Mouse (Mus musculus) forebrain, embryonic 11.5 days (tissue): ENCODE measurements around the gene Nod1. TPM values are rescaled to one million over a fixed set of nuclear protein-coding genes. Genes with fewer than 3 reads are reported as not detected.

Experiments
- ATAC-seq: fragments of 200-750 bp; cut with Nextera tagmentation; replicated peaks from 2 replicates; pipeline ENCODE4 v1.8.0; 2017; ENCODE audit warnings: moderate TSS enrichment; ENCODE audit not compliant: low FRiP score
- DNase-seq: peaks from one replicate; pipeline ENCODE4 v3.0.0-alpha.2; 2017; ENCODE audit warnings: low spot score
- H3K27ac ChIP-seq: fragments of 300-500 bp; sonication (generic); 2 replicates; pipeline ENCODE4 v1.5.1; 2014; ENCODE audit warnings: low read depth, low read length
- H3K27me3 ChIP-seq: fragments of 300-500 bp; sonication (generic); 2 replicates; pipeline ENCODE4 v1.6.1; 2014; ENCODE audit warnings: mild to moderate bottlenecking, low read length, mixed read lengths; ENCODE audit not compliant: control insufficient read depth, insufficient read depth
- H3K36me3 ChIP-seq: fragments of 300-500 bp; sonication (generic); 2 replicates; pipeline ENCODE4 v1.6.1; 2014; ENCODE audit warnings: mild to moderate bottlenecking, low read length, moderate library complexity, mixed read lengths; ENCODE audit not compliant: control insufficient read depth, insufficient read depth
- H3K4me1 ChIP-seq: fragments of 300-500 bp; sonication (generic); replicated peaks from 2 replicates; pipeline ENCODE4 v1.6.1; 2014; ENCODE audit warnings: low read length, mixed read lengths; ENCODE audit not compliant: control insufficient read depth, insufficient read depth
- H3K4me2 ChIP-seq: fragments of 300-500 bp; sonication (generic); 2 replicates; pipeline ENCODE4 v1.6.1; 2014; ENCODE audit warnings: low read depth, mild to moderate bottlenecking, low read length, moderate library complexity, mixed read lengths; ENCODE audit not compliant: severe bottlenecking
- H3K4me3 ChIP-seq: fragments of 300-500 bp; sonication (generic); 2 replicates; pipeline ENCODE4 v1.5.1; 2014; ENCODE audit warnings: low read depth, low read length
- H3K9ac ChIP-seq: fragments of 300-500 bp; sonication (generic); 2 replicates; pipeline ENCODE4 v1.6.1; 2014; ENCODE audit warnings: low read length
- H3K9me3 ChIP-seq: fragments of 300-500 bp; sonication (generic); 2 replicates; pipeline ENCODE4 v1.6.1; 2016; ENCODE audit warnings: low read length, mixed read lengths; ENCODE audit not compliant: control insufficient read depth
- WGBS: fragments of 180-500 bp; shearing (Covaris S2); extraction: QIAGEN DNeasy Blood & Tissue Kit; methylation state at CpG from one replicate; pipeline ENCODE4 v1.1.7; 2014; 5-methylcytosine and 5-hydroxymethylcytosine counted together
- polyA plus RNA-seq: library from polyadenylated mRNA; unstranded; fragments of >200 nt; fragmentation: Nextera tagmentation; extraction: Ambion mirVana; gene quantifications from 2 replicates; pipeline ENCODE4 v1.2.1, GENCODE M21; 2014

Nod1 gene
- polyA plus RNA-seq, result 2.0 TPM in 2 replicates

DNA sequence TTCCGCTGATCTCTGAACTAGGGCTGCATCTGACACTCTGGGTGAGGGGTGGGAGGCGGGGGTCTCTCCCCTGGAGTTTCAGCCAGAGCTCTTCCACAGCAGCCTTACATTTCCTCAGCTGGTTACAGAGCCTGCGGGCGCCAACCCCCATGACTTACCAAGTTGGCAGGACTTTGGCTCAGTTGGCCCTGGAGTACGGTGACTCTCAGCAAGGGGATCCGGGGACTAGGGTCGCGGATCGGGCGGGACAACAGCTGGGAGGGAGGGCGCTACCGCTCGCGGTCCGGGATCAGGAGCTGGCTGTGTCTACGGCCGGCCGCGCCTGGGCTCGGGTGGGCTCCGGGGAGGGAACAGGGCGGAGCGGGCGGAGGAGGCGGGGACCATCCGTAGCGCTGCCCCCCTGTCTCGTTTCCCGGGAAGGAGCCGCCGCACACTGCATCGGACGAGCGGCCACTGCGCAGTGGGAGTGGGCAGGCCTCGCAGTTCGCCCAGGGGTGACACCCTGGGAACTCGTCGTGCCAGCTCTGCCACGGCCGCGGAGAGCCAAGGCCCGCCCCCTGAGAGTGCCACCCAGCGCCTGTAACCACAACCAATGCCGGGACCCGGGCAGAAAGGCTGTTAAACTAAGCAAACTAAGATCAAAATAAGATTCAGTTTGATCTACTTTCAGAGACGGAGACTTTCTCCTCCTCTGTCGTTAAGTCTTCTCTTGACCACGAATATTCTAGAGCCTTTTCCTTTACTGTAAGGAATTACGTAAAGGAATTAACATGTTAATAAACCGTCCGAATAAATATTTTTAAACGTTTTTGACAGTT lies at the start of gene Nod1:
Gene Nod1 (minus strand): TSS at position 502 of the 818 bp plus-strand sequence.
- Histone ChIP-seq H3K27ac (no peak within 1 kb of the TSS), H3K4me3 (peak within 1 kb of the TSS; percentile 51), H3K36me3 (no peaks in the 10 kb centered on the region), H3K27me3 (peaks cover 9% of the 10 kb centered on the region; the same call in 1 of the 2 replicates), H3K4me1 (no peaks in the 10 kb centered on the region; the same call in 1 of the 2 replicates), H3K4me2 (peak within 1 kb of the TSS; percentile 88), H3K9me3 (no peaks in the 10 kb centered on the region), H3K9ac (peak within 1 kb of the TSS; percentile 61)
- ATAC-seq (peak; percentile 72), DNase-seq (peak; percentile 78)
- WGBS, result 1% methylated on average over 53 of the region's 53 CpGs

DNA sequence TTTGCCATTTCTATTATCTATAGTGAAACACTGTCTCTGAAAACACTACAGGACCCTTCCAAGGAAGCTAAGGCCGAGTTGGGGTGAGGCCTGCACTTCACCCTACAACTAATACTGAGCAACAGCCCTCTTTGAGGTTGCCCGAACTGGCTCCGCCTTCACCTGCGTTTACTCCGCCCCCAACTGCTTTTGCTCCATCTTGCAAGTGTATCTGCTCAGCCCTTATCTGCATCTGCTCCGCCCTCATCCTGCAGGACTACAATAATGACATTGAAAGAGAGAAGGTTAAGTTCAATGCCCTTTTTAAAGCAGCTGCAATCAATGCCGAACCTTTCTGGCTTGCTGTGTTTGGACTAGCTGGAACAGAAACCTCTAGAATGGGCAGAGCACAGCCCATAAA lies 49.4 kb upstream of the Nod1 start:
- DNase-seq (no peak), ATAC-seq (no peak)
- no peak overlapping the region for H3K4me3 ChIP-seq
- H3K27me3 ChIP-seq, result no peaks in the 10 kb centered on the region
- no peaks in the 10 kb centered on the region for H3K36me3 ChIP-seq
- 83% methylated on average over 7 of the region's 7 CpGs for WGBS
- H3K4me2 ChIP-seq, result no peak overlapping the region
- no peaks in the 10 kb centered on the region for H3K4me1 ChIP-seq
- H3K9ac ChIP-seq, result no peak overlapping the region
- no peaks in the 10 kb centered on the region for H3K9me3 ChIP-seq
- H3K27ac ChIP-seq, result no peak overlapping the region

DNA sequence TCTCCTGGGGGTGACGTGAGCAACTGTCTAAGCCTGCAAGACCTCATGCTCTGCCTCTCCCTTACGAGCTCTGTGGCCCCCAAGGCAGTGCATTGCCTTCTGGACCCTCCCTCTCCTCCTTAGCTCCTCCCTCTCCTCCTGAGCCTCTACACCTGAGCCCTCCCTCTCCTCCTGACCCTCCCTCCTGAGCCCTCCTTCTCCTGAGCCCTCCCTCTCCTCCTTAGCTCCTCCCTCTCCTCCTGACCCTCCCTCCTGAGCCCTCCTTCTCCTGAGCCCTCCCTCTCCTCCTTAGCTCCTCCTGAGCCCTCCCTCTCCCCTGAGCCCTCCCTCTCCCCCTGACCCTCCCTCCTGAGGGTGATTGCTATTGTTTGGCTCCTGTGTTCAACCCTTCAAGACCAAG lies 46.0 kb upstream of the Nod1 start:
- WGBS, result 78% methylated on average over 2 of the region's 2 CpGs
- ATAC-seq, result no peak

DNA sequence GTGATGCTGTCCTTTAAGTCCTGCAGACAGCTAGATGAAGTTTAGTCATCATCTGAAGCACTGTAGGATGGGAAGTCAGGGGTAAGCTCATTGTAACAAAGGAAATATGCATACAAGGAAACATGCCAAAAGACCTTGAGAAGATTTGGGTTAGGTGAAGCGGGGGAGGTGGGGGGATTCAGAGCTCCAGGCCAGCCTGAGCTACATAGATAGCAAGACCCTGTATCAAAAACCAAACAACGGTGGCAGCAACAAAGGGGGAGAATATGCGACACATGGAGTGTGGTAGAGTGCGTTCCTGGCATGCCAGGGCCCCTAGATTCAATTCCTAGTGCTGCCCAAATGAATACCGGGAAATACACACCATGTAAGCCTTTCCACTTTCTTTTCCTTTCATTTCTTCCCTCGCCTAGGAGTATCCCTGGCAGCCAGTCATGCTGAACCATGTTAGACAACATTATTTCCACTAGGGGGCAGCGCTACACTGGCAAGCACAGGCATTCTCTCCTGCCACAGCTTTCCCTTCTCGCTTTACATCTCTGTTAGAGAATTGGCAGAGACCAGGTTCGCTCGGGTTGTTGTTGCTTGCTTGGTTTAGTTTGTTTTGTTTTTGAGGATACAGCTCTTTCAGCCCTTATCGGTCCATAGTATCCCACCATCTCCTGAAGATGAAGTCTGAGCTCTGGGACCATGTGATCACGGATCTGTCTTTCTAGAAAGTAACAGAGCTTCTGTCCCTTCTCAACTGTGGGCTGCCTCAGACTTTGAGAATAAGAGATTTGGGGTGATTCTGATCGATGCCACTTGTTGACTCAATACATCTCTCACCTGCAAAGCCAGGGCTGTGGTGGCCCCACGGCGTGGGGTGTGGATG lies 44.5 kb upstream of the Nod1 start:
- Histone ChIP-seq H3K27me3 (peaks cover 5% of the 10 kb centered on the region), H3K4me2 (no peak overlapping the region), H3K4me3 (no peak overlapping the region), H3K27ac (no peak overlapping the region), H3K9me3 (no peaks in the 10 kb centered on the region; the same call in 1 of the 2 replicates), H3K4me1 (0 out of 2 replicates have a peak, but pooled peaks cover 4% of the 10 kb centered on the region), H3K9ac (no peak overlapping the region), H3K36me3 (no peaks in the 10 kb centered on the region)
- ATAC-seq (peak; percentile 71; the same call in 1 of the 2 replicates), DNase-seq (peak; percentile 75)
- WGBS, result 24% methylated on average over 15 of the region's 15 CpGs

More for the DNA sequence above, 46.0 kb upstream of the Nod1 start:
- H3K36me3 ChIP-seq, result no peaks in the 10 kb centered on the region
- H3K4me1 ChIP-seq, result 0 out of 2 replicates have a peak, but pooled peaks cover 4% of the 10 kb centered on the region
- H3K4me2 ChIP-seq, result no peak overlapping the region
- no peak overlapping the region for H3K27ac ChIP-seq
- no peaks in the 10 kb centered on the region for H3K27me3 ChIP-seq
- DNase-seq, result no peak
- no peak overlapping the region for H3K4me3 ChIP-seq
- no peak overlapping the region for H3K9ac ChIP-seq
- H3K9me3 ChIP-seq, result no peaks in the 10 kb centered on the region; the same call in 1 of the 2 replicates

DNA sequence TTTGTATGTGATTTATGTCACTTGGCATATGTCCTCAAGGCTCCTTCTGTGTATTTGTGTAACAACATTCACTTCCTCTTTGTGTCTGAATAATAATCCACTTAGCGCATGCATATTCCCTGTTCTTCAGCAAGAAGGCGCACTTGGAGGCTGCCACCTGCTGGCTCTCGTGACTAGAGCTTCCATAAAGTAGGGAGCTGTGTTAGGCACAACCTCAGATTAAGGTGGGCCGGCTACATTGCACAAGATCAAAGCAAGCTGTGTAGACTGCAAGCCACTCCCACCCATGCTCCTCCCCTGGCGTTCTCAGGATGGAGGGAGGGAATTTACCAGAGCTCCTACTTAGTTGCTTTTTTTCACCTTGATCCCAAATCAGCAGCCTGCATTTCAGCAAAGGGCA lies 43.8 kb upstream of the Nod1 start:
- no peak overlapping the region for H3K9ac ChIP-seq
- no peak overlapping the region for H3K4me2 ChIP-seq
- H3K4me1 ChIP-seq, result 0 out of 2 replicates have a peak, but pooled peaks cover 4% of the 10 kb centered on the region
- no peak overlapping the region for H3K4me3 ChIP-seq
- no peak overlapping the region for H3K27ac ChIP-seq
- H3K36me3 ChIP-seq, result no peaks in the 10 kb centered on the region
- no peak for DNase-seq
- no peaks in the 10 kb centered on the region; the same call in 1 of the 2 replicates for H3K9me3 ChIP-seq
- no peak for ATAC-seq
- 24% methylated on average over 5 of the region's 5 CpGs for WGBS
- H3K27me3 ChIP-seq, result peaks cover 9% of the 10 kb centered on the region

DNA sequence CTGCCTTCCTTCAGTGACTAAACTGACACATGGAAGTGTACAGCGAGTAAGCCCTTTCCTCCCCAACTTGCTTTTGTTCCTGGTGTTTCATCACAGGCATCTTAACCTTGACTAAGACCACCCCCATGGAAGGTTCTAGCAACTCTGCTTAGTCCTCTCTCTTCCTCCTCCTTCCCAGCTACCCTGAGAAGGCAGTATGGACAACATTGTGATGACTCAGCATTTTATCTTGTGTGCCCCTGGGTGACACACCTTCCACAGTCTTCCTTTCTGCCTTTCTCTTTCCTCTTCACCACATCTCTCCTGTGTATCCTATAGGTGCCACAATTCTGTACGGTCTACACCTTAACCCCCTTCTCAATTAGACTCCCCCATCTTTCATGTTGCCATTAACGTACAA lies 41.8 kb upstream of the Nod1 start:
- ATAC-seq (no peak), DNase-seq (no peak)
- H3K9me3 ChIP-seq, result no peaks in the 10 kb centered on the region; the same call in 1 of the 2 replicates
- WGBS, result 89% methylated on average over 3 of the region's 3 CpGs
- H3K27me3 ChIP-seq, result peaks cover 18% of the 10 kb centered on the region
- no peak overlapping the region for H3K9ac ChIP-seq
- no peaks in the 10 kb centered on the region for H3K36me3 ChIP-seq
- H3K4me3 ChIP-seq, result no peak overlapping the region
- H3K4me2 ChIP-seq, result no peak overlapping the region
- no peak overlapping the region for H3K27ac ChIP-seq
- H3K4me1 ChIP-seq, result peaks cover 12% of the 10 kb centered on the region

DNA sequence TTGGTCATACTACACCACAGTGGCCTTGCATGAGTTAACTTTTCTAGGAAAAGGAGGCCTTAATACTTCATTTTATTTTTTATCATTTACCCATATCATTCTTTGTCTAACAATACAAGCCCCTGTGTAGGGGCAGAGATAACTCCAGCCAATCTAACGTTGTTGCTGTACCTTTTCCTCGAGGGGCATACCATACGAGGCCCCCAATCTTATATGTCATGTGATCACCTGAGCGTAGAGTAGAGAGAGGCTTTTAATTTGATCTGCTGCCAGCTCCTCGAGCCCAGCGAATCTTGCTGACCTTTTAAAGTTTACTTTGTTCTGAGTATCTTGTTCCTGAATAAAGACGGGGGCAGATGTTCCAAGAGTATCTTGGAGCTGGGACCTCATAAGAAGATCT lies 40.1 kb upstream of the Nod1 start:
- peaks cover 28% of the 10 kb centered on the region for H3K27me3 ChIP-seq
- no peak overlapping the region for H3K9ac ChIP-seq

DNA sequence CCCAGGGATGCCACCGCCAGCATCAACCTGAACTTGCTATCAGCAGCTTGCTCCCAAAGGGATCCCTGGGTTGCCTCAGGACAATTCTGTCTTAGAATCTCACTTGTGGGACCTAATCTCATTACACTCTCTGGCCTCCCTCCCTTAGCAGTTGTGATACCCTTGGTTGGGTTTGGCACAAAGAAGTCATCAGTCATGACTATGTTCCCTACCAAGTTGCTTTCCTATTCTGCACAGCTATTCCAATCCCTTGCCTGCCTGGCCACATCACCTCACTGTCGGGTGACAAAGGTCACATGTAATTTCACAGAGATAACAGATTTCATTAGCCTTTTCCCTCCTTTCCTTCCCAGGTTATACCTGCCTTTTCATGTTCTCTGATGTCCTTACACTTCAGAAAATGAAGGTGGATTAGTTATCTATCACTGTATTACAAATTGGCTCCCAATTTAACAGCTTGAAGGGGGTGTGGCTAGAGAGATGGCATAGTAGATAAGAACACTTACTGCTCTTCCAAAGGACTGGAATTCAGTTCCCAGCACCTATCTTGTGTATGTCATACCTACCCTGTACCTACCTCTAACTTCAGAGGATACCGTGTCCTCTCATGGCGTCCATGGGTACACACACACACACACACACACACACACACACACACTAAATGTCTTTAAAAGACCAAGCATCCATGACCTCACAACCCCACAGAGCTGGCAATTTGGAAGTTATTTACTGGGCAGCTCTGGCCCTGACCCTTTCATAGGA lies 38.1 kb upstream of the Nod1 start:
- no peak overlapping the region for H3K27ac ChIP-seq
- DNase-seq (no peak), ATAC-seq (no peak)
- H3K4me3 ChIP-seq, result no peak overlapping the region
- 59% methylated on average over 4 of the region's 4 CpGs for WGBS
- no peaks in the 10 kb centered on the region; the same call in 1 of the 2 replicates for H3K9me3 ChIP-seq
- H3K9ac ChIP-seq, result no peak overlapping the region
- H3K4me2 ChIP-seq, result no peak overlapping the region
- H3K27me3 ChIP-seq, result peaks cover 30% of the 10 kb centered on the region
- no peaks in the 10 kb centered on the region for H3K36me3 ChIP-seq
- H3K4me1 ChIP-seq, result peaks cover 8% of the 10 kb centered on the region

More for the DNA sequence above, 40.1 kb upstream of the Nod1 start:
- DNase-seq, result no peak
- ATAC-seq, result no peak
- H3K27ac ChIP-seq, result no peak overlapping the region
- WGBS, result 88% methylated on average over 7 of the region's 7 CpGs
- H3K9me3 ChIP-seq, result no peaks in the 10 kb centered on the region; the same call in 1 of the 2 replicates
- no peak overlapping the region for H3K4me2 ChIP-seq
- no peaks in the 10 kb centered on the region for H3K36me3 ChIP-seq
- no peak overlapping the region for H3K4me3 ChIP-seq
- peaks cover 12% of the 10 kb centered on the region for H3K4me1 ChIP-seq
